Mouse (Mus musculus) kidney, adult 18-20 months (tissue): ENCODE data around the gene Zfp335.

Experiments
- DNase-seq: peaks from one replicate; pipeline ENCODE4 v3.0.0; 2021

Zfp335 gene

GRCm38 (mm10) chr2:164911086-164912048, at the start of gene Zfp335:
TSS of gene Zfp335 (minus strand) at chr2:164911757.
- DNase-seq = peak; percentile 97

- DNase-seq = peak; percentile 71
Measured at GRCm38 (mm10) chr2:164960716-164961441, 49.3 kb upstream of the Zfp335 start, which contains the start of gene Slc12a5. TSS of gene Slc12a5 (plus strand) at chr2:164960802.

GRCm38 (mm10) chr2:164957548-164958315, 46.2 kb upstream of the Zfp335 start:
- DNase-seq = no peak

GRCm38 (mm10) chr2:164956195-164956594, 44.6 kb upstream of the Zfp335 start:
- DNase-seq = no peak

GRCm38 (mm10) chr2:164955725-164956124, 44.2 kb upstream of the Zfp335 start:
- DNase-seq = no peak

- peak; percentile 80 for DNase-seq
Measured at GRCm38 (mm10) chr2:164953224-164953623, 41.7 kb upstream of the Zfp335 start.

- no peak for DNase-seq
Measured at GRCm38 (mm10) chr2:164952448-164952847, 40.9 kb upstream of the Zfp335 start.

GRCm38 (mm10) chr2:164951745-164952144, 40.2 kb upstream of the Zfp335 start:
- DNase-seq = no peak

GRCm38 (mm10) chr2:164950501-164950900, 38.9 kb upstream of the Zfp335 start:
- peak; percentile 11 for DNase-seq

GRCm38 (mm10) chr2:164948962-164949361, 37.4 kb upstream of the Zfp335 start:
- DNase-seq = no peak

GRCm38 (mm10) chr2:164947930-164948329, 36.4 kb upstream of the Zfp335 start:
- DNase-seq = no peak

- no peak for DNase-seq
Measured at GRCm38 (mm10) chr2:164947506-164947905, 35.9 kb upstream of the Zfp335 start.

GRCm38 (mm10) chr2:164942692-164943290, 31.2 kb upstream of the Zfp335 start:
- DNase-seq = no peak

GRCm38 (mm10) chr2:164940140-164940830, 28.7 kb upstream of the Zfp335 start, which contains the start of gene Mmp9:
TSS of gene Mmp9 (plus strand) at chr2:164940780.
- no peak for DNase-seq

GRCm38 (mm10) chr2:164939106-164939505, 27.5 kb upstream of the Zfp335 start:
- no peak for DNase-seq

- DNase-seq = peak; percentile 58
Measured at GRCm38 (mm10) chr2:164938146-164939091, 26.9 kb upstream of the Zfp335 start.

GRCm38 (mm10) chr2:164935991-164936390, 24.4 kb upstream of the Zfp335 start:
- no peak for DNase-seq

GRCm38 (mm10) chr2:164933534-164933933, 22.0 kb upstream of the Zfp335 start:
- no peak for DNase-seq

- no peak for DNase-seq
Measured at GRCm38 (mm10) chr2:164930706-164931581, 19.4 kb upstream of the Zfp335 start.
